19 mouse cellular contexts compared by ENCODE assay signal in genomic region chr9:77353942-77354341, GRCm38 (mm10). TPM values are rescaled to one million over a fixed set of nuclear protein-coding genes. Genes with fewer than 3 reads are reported as not detected.
DNase-seq lines count a peak whose midpoint lies in the region; ATAC-seq and TF ChIP-seq lines count a peak whose summit lies in the region.
"Had no signal": no experiment of that assay in that cellular context is flagged by ENCODE, and none has a peak within 500 bp of the region (broad histone marks: within the 10 kb centered on the region; RNA-seq: fewer than 3 reads in every experiment).

No protein-coding gene starts in this region.

- H3K4me2 ChIP-seq in liver, postnatal 0 days (ENCODE audit: low read depth, low read length), result no peak overlapping the region
- H3K4me2 ChIP-seq in liver, embryonic 12.5 days, result no peak overlapping the region
- H3K4me2 ChIP-seq: hindbrain, embryonic 15.5 days; limb, embryonic 15.5 days; neural tube, embryonic 15.5 days had no signal

- peaks cover 2% of the 10 kb centered on the region; the same call in 1 of the 2 replicates for H3K4me1 ChIP-seq in heart, adult 2 months (ENCODE audit: control insufficient read depth, insufficient read depth, low read length)
- H3K4me1 ChIP-seq in liver, postnatal 0 days (ENCODE audit: insufficient read depth), result no peaks in the 10 kb centered on the region
- no peaks in the 10 kb centered on the region for H3K4me1 ChIP-seq in liver, embryonic 12.5 days
- H3K4me1 ChIP-seq: hindbrain, embryonic 15.5 days; limb, embryonic 15.5 days; neural tube, embryonic 15.5 days had no signal

- H3K4me3 ChIP-seq in heart, adult 2 months, result no peak overlapping the region
- H3K4me3 ChIP-seq in liver, postnatal 0 days (ENCODE audit: low read depth, low read length), result no peak overlapping the region
- no peak overlapping the region for H3K4me3 ChIP-seq in liver, embryonic 12.5 days
- H3K4me3 ChIP-seq: hindbrain, embryonic 15.5 days; limb, embryonic 15.5 days; neural tube, embryonic 15.5 days had no signal

- no peak for TF ChIP-seq EP300 in heart, adult 2 months (IDR thresholded peaks at IDR 0.05; ENCODE audit: insufficient read depth, low read depth, low read length)
- no peak for TF ChIP-seq EP300 in liver, postnatal 0 days (IDR thresholded peaks at IDR 0.05; ENCODE audit: low read depth)

- no peak for TF ChIP-seq POLR2A in heart, adult 2 months (IDR thresholded peaks at IDR 0.05; ENCODE audit: insufficient read depth, low read depth, low read length)

- no peaks in the 10 kb centered on the region for H3K79me2 ChIP-seq in heart, adult 2 months (replicated peaks; ENCODE audit: control insufficient read depth, insufficient read depth, low read length)

- intact Hi-C loops in heart, adult 2 months (cut with DNase I), result no loop called here

- 80% methylated on average over 4 of the region's 4 CpGs for WGBS in heart, adult 2 months
- 71% methylated on average over 4 of the region's 4 CpGs for WGBS in liver, postnatal 0 days (ENCODE audit: insufficient replicate concordance)
- WGBS in liver, embryonic 12.5 days (ENCODE audit: insufficient replicate concordance), result 62% methylated on average over 4 of the region's 4 CpGs

- DNase-seq in heart, adult 2 months, result no peak
- DNase-seq in heart, adult 9 months (ENCODE audit: low spot score in 2 of 2), result no peak
- DNase-seq in liver, postnatal 0 days, result no peak
- peak; percentile 9 to 11 for DNase-seq in B cell, adult 2 months
- peak; percentile 14 for DNase-seq in ZHBTc4 (ENCODE audit: low read depth, low spot score)
- DNase-seq in urinary bladder, postnatal 36 days (ENCODE audit: low spot score in 2 of 2), result no peak
- no peak for DNase-seq in kidney, adult 9 months
- DNase-seq: adrenal gland, adult 2 months; cerebellum, adult 9-10 months; heart, postnatal 14 days had no signal

- TF ChIP-seq CTCF in heart, adult 2 months (IDR thresholded peaks at IDR 0.05), result peak; percentile 53
- peak; percentile 38; the same call in 1 of the 2 replicates for TF ChIP-seq CTCF in liver, postnatal 0 days (IDR thresholded peaks at IDR 0.05; ENCODE audit: low read depth)

- ATAC-seq in liver, postnatal 0 days, result no peak
- ATAC-seq in liver, embryonic 12.5 days, result no peak
- ATAC-seq: forebrain, embryonic 14.5 days had no signal

- no peak overlapping the region for H3K9ac ChIP-seq in heart, adult 2 months (ENCODE audit: low read depth, low read length)
- no peak overlapping the region for H3K9ac ChIP-seq in liver, postnatal 0 days (replicated peaks)
- no peak overlapping the region for H3K9ac ChIP-seq in liver, embryonic 12.5 days
- H3K9ac ChIP-seq: hindbrain, embryonic 15.5 days; limb, embryonic 15.5 days; neural tube, embryonic 15.5 days had no signal

- H3K36me3 ChIP-seq in heart, adult 2 months (ENCODE audit: control insufficient read depth, insufficient read depth, low read length), result no peaks in the 10 kb centered on the region
- H3K36me3 ChIP-seq in liver, postnatal 0 days (replicated peaks; ENCODE audit: insufficient read depth, low read length), result no peaks in the 10 kb centered on the region
- no peaks in the 10 kb centered on the region for H3K36me3 ChIP-seq in liver, embryonic 12.5 days
- H3K36me3 ChIP-seq: hindbrain, embryonic 15.5 days; limb, embryonic 15.5 days; neural tube, embryonic 15.5 days had no signal

- no peak overlapping the region for H3K27ac ChIP-seq in heart, adult 2 months
- H3K27ac ChIP-seq in liver, postnatal 0 days (ENCODE audit: low read depth), result no peak overlapping the region
- H3K27ac ChIP-seq in liver, embryonic 12.5 days, result no peak overlapping the region
- H3K27ac ChIP-seq: hindbrain, embryonic 15.5 days; limb, embryonic 15.5 days; neural tube, embryonic 15.5 days had no signal

- no peaks in the 10 kb centered on the region for H3K9me3 ChIP-seq in liver, postnatal 0 days (ENCODE audit: low read length)
- no peaks in the 10 kb centered on the region for H3K9me3 ChIP-seq in liver, embryonic 12.5 days (replicated peaks)
- H3K9me3 ChIP-seq: hindbrain, embryonic 15.5 days; limb, embryonic 15.5 days; neural tube, embryonic 15.5 days had no signal

- H3K27me3 ChIP-seq in heart, adult 2 months (ENCODE audit: control insufficient read depth, insufficient read depth, low read length), result no peaks in the 10 kb centered on the region
- H3K27me3 ChIP-seq in liver, postnatal 0 days (ENCODE audit: insufficient read depth, low read length), result no peaks in the 10 kb centered on the region
- no peaks in the 10 kb centered on the region for H3K27me3 ChIP-seq in liver, embryonic 12.5 days (replicated peaks)
- H3K27me3 ChIP-seq: hindbrain, embryonic 15.5 days; limb, embryonic 15.5 days; neural tube, embryonic 15.5 days had no signal

RNA-seq across cellular contexts. Expression of gene Mlip, which starts 1.2 kb away (rescaled TPM):
- total RNA-seq in heart, adult 2 months (2021), result 100 to 1,000 TPM; 128 to 148 TPM
- 110 and 153 TPM in 2 replicates for polyA plus RNA-seq in heart, adult 2 months (2012; rRNA removed)
- 0.43 TPM in 1 of 2 replicates, not detected in the other for polyA plus RNA-seq in liver, postnatal 0 days (2015; fragmentation: Nextera tagmentation; extraction: Ambion mirVana)
- not detected in 2 replicates for polyA plus RNA-seq in liver, embryonic 12.5 days (2016; fragmentation: Nextera tagmentation; extraction: Ambion mirVana)
- total RNA-seq: megakaryocyte, adult 5-6 weeks; monocyte, adult 5-6 weeks had no signal
- polyA plus RNA-seq: adrenal gland, adult 2 months; kidney, embryonic 14.5 days; small intestine, adult 2 months had no signal

Comparison
In these comparisons a context has a peak if more than half of its experiments do, and no peak if none do; other contexts are left out.
1. DNase-seq: peak in B cell, adult 2 months (2 of 2) and ZHBTc4 (single experiment); none in heart, adult 2 months (0 of 2), heart, adult 9 months (0 of 2), liver, postnatal 0 days (single experiment), urinary bladder, postnatal 36 days (0 of 2) and kidney, adult 9 months (single experiment).
2. RNA of gene Mlip, which starts 1.2 kb away (polyA plus RNA-seq): 110 to 153 TPM in heart, adult 2 months; 0.43 TPM in liver, postnatal 0 days and not detected in liver, embryonic 12.5 days; every median in the first group is over 10 times any median in the second.